ENCODE assay signal across 23 mouse cellular contexts in the genomic region with DNA sequence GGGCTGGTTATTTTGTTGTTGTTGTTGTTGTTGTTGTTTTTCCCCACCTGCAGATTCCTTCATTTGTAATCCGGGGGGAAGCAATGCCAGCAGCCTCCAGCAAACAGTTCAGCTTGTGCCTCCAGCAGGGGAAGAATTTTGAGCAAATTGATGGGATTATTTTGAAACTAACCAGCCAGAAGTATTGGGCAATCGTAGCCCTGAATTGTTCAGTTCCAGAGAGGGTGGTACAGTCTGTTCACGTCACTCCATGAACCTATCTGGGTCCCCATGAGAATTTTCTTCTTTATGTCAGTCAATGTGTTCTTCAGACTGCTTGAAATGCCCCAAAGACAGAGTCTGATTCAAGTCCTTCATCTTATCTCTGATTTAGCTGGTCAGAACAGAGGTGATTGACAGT.
DNase-seq lines count a peak whose midpoint lies in the region; ATAC-seq and TF ChIP-seq lines count a peak whose summit lies in the region.
"Had no signal": no experiment of that assay in that cellular context is flagged by ENCODE, and none has a peak within 500 bp of the region (broad histone marks: within the 10 kb centered on the region; RNA-seq: fewer than 3 reads in every experiment).

No protein-coding gene starts in this region.

- H3K9me3 ChIP-seq in liver, embryonic 16.5 days (replicated peaks; ENCODE audit: control insufficient read depth, low read length) = no peaks in the 10 kb centered on the region
- no peaks in the 10 kb centered on the region for H3K9me3 ChIP-seq in liver, embryonic 11.5 days (ENCODE audit: control insufficient read depth, low read length)
- H3K9me3 ChIP-seq in hindbrain, embryonic 10.5 days = no peaks in the 10 kb centered on the region
- H3K9me3 ChIP-seq: embryonic facial prominence, embryonic 12.5 days; heart, embryonic 13.5 days; intestine, embryonic 15.5 days; limb, embryonic 13.5 days had no signal

- H3K4me2 ChIP-seq in liver, embryonic 16.5 days (ENCODE audit: low read depth, low read length) = no peak overlapping the region
- H3K4me2 ChIP-seq in liver, embryonic 11.5 days = no peak overlapping the region
- H3K4me2 ChIP-seq: embryonic facial prominence, embryonic 12.5 days; heart, embryonic 13.5 days; hindbrain, embryonic 14.5 days; intestine, embryonic 15.5 days; limb, embryonic 13.5 days had no signal

- ATAC-seq in liver, embryonic 16.5 days (ENCODE audit: low read depth) = peak; percentile 45; the same call in 1 of the 2 replicates
- ATAC-seq in liver, embryonic 11.5 days (replicated peaks; ENCODE audit: low FRiP score) = no peak
- ATAC-seq in megakaryocyte, adult 5-6 weeks (ENCODE audit: poor library complexity, severe bottlenecking) = peak; percentile 32; the same call in 1 of the 2 replicates
- ATAC-seq: intestine, embryonic 15.5 days had no signal

- no peak for DNase-seq in liver, embryonic 11.5 days (ENCODE audit: low spot score)
- DNase-seq in 416B (ENCODE audit: low read depth) (peak; percentile 38), adipocyte (ENCODE audit: low spot score) (peak; percentile 55)
- DNase-seq in left cerebral cortex, adult 2 months (ENCODE audit: extremely low spot score in 1 of 2, low spot score in 2 of 2) = no peak
- no peak for DNase-seq in hindbrain, embryonic 10.5 days (ENCODE audit: low spot score)
- no peak for DNase-seq in left cerebral cortex, adult 8-10 months (ENCODE audit: low spot score in 2 of 2)
- DNase-seq: adrenal gland, postnatal 10 days; cerebellum, adult 9-11 months; gastrocnemius, adult 2 months; kidney, adult 9 months; kidney, postnatal 36 days; layer of hippocampus, adult 9-11 months; midbrain, embryonic 14.5 days; thymus, postnatal 25 days had no signal

- no peak overlapping the region for H3K9ac ChIP-seq in liver, embryonic 16.5 days (ENCODE audit: low read depth, low read length)
- no peak overlapping the region for H3K9ac ChIP-seq in liver, embryonic 11.5 days (ENCODE audit: low read depth, low read length)
- H3K9ac ChIP-seq: embryonic facial prominence, embryonic 12.5 days; heart, embryonic 13.5 days; hindbrain, embryonic 14.5 days; intestine, embryonic 15.5 days; limb, embryonic 13.5 days had no signal

- intact Hi-C loops in left cerebral cortex, adult 2 months (cut with DNase I) = no loop called here

- no peaks in the 10 kb centered on the region for H3K36me3 ChIP-seq in liver, embryonic 16.5 days (ENCODE audit: control insufficient read depth, insufficient read depth)
- no peaks in the 10 kb centered on the region for H3K36me3 ChIP-seq in liver, embryonic 11.5 days (ENCODE audit: control insufficient read depth, insufficient read depth, low read length)
- no peaks in the 10 kb centered on the region for H3K36me3 ChIP-seq in hindbrain, embryonic 10.5 days
- H3K36me3 ChIP-seq: embryonic facial prominence, embryonic 12.5 days; heart, embryonic 13.5 days; intestine, embryonic 15.5 days; limb, embryonic 13.5 days had no signal

- 60% methylated on average over 3 of the region's 3 CpGs for WGBS in liver, embryonic 16.5 days (ENCODE audit: insufficient replicate concordance)
- 82% methylated on average over 3 of the region's 3 CpGs for WGBS in liver, embryonic 11.5 days
- 70% methylated on average over 3 of the region's 3 CpGs for WGBS in hindbrain, embryonic 10.5 days

- TF ChIP-seq CTCF in left cerebral cortex, adult 2 months (IDR thresholded peaks at IDR 0.05) = no peak

- H3K27ac ChIP-seq in liver, embryonic 16.5 days (ENCODE audit: low read length) = no peak overlapping the region
- H3K27ac ChIP-seq in liver, embryonic 11.5 days (ENCODE audit: low read depth, low read length) = no peak overlapping the region
- no peak overlapping the region for H3K27ac ChIP-seq in left cerebral cortex, adult 2 months
- H3K27ac ChIP-seq in hindbrain, embryonic 10.5 days = no peak overlapping the region
- H3K27ac ChIP-seq: gastrocnemius, adult 2 months; heart, embryonic 13.5 days; hindbrain, embryonic 14.5 days; intestine, embryonic 15.5 days; limb, embryonic 13.5 days; macrophage had no signal

- H3K4me1 ChIP-seq in liver, embryonic 16.5 days (ENCODE audit: control insufficient read depth, low read depth, low read length) = no peaks in the 10 kb centered on the region
- 0 out of 2 replicates have a peak, but pooled peaks cover 3% of the 10 kb centered on the region for H3K4me1 ChIP-seq in liver, embryonic 11.5 days (replicated peaks; ENCODE audit: control insufficient read depth, insufficient read depth, low read length)
- H3K4me1 ChIP-seq in hindbrain, embryonic 10.5 days (replicated peaks) = peaks cover 34% of the 10 kb centered on the region

- no peak overlapping the region for H3K4me3 ChIP-seq in liver, embryonic 16.5 days (ENCODE audit: low read depth, low read length)
- H3K4me3 ChIP-seq in liver, embryonic 11.5 days (ENCODE audit: low read depth, low read length) = no peak overlapping the region
- no peak overlapping the region for H3K4me3 ChIP-seq in left cerebral cortex, adult 2 months
- no peak overlapping the region for H3K4me3 ChIP-seq in hindbrain, embryonic 10.5 days
- H3K4me3 ChIP-seq: embryonic facial prominence, embryonic 12.5 days; gastrocnemius, adult 2 months; heart, embryonic 13.5 days; intestine, embryonic 15.5 days; limb, embryonic 13.5 days; myocyte had no signal

- H3K27me3 ChIP-seq in liver, embryonic 16.5 days (ENCODE audit: control insufficient read depth, insufficient read depth, low read depth, low read length) = no peaks in the 10 kb centered on the region
- no peaks in the 10 kb centered on the region for H3K27me3 ChIP-seq in liver, embryonic 11.5 days (replicated peaks; ENCODE audit: control insufficient read depth, insufficient read depth, low read length)
- H3K27me3 ChIP-seq in hindbrain, embryonic 10.5 days (ENCODE audit: insufficient read depth, poor library complexity, severe bottlenecking) = no peaks in the 10 kb centered on the region
- H3K27me3 ChIP-seq: embryonic facial prominence, embryonic 12.5 days; heart, embryonic 13.5 days; intestine, embryonic 15.5 days; limb, embryonic 13.5 days had no signal

Comparison
In these comparisons a context has a peak if more than half of its experiments do, and no peak if none do; other contexts are left out.
1. DNase-seq: peak in 416B (single experiment) and adipocyte (single experiment); none in liver, embryonic 11.5 days (single experiment), left cerebral cortex, adult 2 months (0 of 2), hindbrain, embryonic 10.5 days (single experiment) and left cerebral cortex, adult 8-10 months (0 of 2).